Mouse (Mus musculus) testis, adult 2 months (tissue): ENCODE measurements around the gene Stac. TPM values are rescaled to one million over a fixed set of nuclear protein-coding genes. Genes with fewer than 3 reads are reported as not detected.

Experiments
- H3K27ac ChIP-seq: fragments of 200-500 bp; 2 replicates; pipeline ENCODE4 v1.5.1; 2012; ENCODE audit warnings: low read depth, low read length; ENCODE audit not compliant: control insufficient read depth, insufficient read depth
- H3K27me3 ChIP-seq: fragments of 200-500 bp; 2 replicates; pipeline ENCODE4 v1.6.1; 2012; ENCODE audit warnings: mild to moderate bottlenecking, low read length, moderate library complexity; ENCODE audit not compliant: control insufficient read depth, insufficient read depth
- H3K36me3 ChIP-seq: fragments of 200-500 bp; 2 replicates; pipeline ENCODE4 v1.6.1; 2012; ENCODE audit warnings: mild to moderate bottlenecking, low read length; ENCODE audit not compliant: control insufficient read depth, insufficient read depth
- H3K4me1 ChIP-seq: fragments of 200-500 bp; 2 replicates; pipeline ENCODE4 v1.6.1; 2012; ENCODE audit warnings: low read length; ENCODE audit not compliant: control insufficient read depth, insufficient read depth
- H3K4me3 ChIP-seq: fragments of 200-500 bp; 2 replicates; pipeline ENCODE4 v1.5.1; 2012; ENCODE audit warnings: low read depth, mild to moderate bottlenecking, low read length, moderate library complexity, mixed read lengths; ENCODE audit not compliant: control insufficient read depth
- CTCF ChIP-seq: fragments of 200-500 bp; IDR thresholded peaks from 2 replicates; pipeline ENCODE4 v1.5.1; 2012; ENCODE audit warnings: low read depth, mild to moderate bottlenecking, inconsistent platforms, low read length, moderate library complexity; ENCODE audit not compliant: control insufficient read depth, insufficient read depth, insufficient replicate concordance
- POLR2A ChIP-seq: fragments of 200-500 bp; IDR thresholded peaks from 2 replicates; pipeline ENCODE4 v1.6.1; 2012; ENCODE audit warnings: low read depth, mild to moderate bottlenecking, inconsistent platforms, low read length, moderate library complexity; ENCODE audit not compliant: control insufficient read depth
- polyA plus RNA-seq: library from polyadenylated mRNA; depleted of rRNA; stranded (reverse); fragments of >200 nt; gene quantifications from 2 replicates; pipeline ENCODE4 v1.2.3, GENCODE M21; 2012; rRNA removed

Stac gene
- polyA plus RNA-seq = 0.18 and 0.27 TPM in 2 replicates

GRCm38 (mm10) chr9:111689680-111690483, at the start of gene Stac:
Gene Stac (minus strand): TSS chr9:111690348.
- Histone ChIP-seq H3K27ac (no peak within 1 kb of the TSS), H3K4me1 (peaks cover 8% of the 10 kb centered on the region; the same call in 1 of the 2 replicates), H3K4me3 (peak within 1 kb of the TSS; percentile 60), H3K36me3 (no peaks in the 10 kb centered on the region), H3K27me3 (peaks cover 5% of the 10 kb centered on the region; the same call in 1 of the 2 replicates)
- TF ChIP-seq CTCF (no peak), POLR2A (no peak)

- Histone ChIP-seq H3K27ac (no peak overlapping the region), H3K4me1 (no peaks in the 10 kb centered on the region), H3K36me3 (no peaks in the 10 kb centered on the region), H3K4me3 (no peak overlapping the region), H3K27me3 (no peaks in the 10 kb centered on the region)
- no peak for TF ChIP-seq POLR2A
- no peak for TF ChIP-seq CTCF
Measured at GRCm38 (mm10) chr9:111739431-111740245, 49.5 kb upstream of the Stac start.

- Histone ChIP-seq H3K36me3 (no peaks in the 10 kb centered on the region), H3K27ac (no peak overlapping the region), H3K4me3 (no peak overlapping the region), H3K27me3 (no peaks in the 10 kb centered on the region), H3K4me1 (no peaks in the 10 kb centered on the region)
- TF ChIP-seq CTCF = no peak
- TF ChIP-seq POLR2A = no peak
Measured at GRCm38 (mm10) chr9:111739026-111739425, 48.9 kb upstream of the Stac start.

- H3K27me3 ChIP-seq = no peaks in the 10 kb centered on the region
- no peak overlapping the region for H3K27ac ChIP-seq
- TF ChIP-seq POLR2A (no peak), CTCF (no peak)
- H3K4me3 ChIP-seq = no peak overlapping the region
- no peaks in the 10 kb centered on the region for H3K4me1 ChIP-seq
- H3K36me3 ChIP-seq = no peaks in the 10 kb centered on the region
Measured at GRCm38 (mm10) chr9:111737796-111738195, 47.6 kb upstream of the Stac start.

- H3K27ac ChIP-seq = no peak overlapping the region
- H3K4me3 ChIP-seq = no peak overlapping the region
- H3K27me3 ChIP-seq = no peaks in the 10 kb centered on the region
- H3K36me3 ChIP-seq = no peaks in the 10 kb centered on the region
- no peaks in the 10 kb centered on the region for H3K4me1 ChIP-seq
- no peak for TF ChIP-seq CTCF
- no peak for TF ChIP-seq POLR2A
Measured at GRCm38 (mm10) chr9:111735931-111736330, 45.8 kb upstream of the Stac start.

GRCm38 (mm10) chr9:111731939-111732670, 42.0 kb upstream of the Stac start:
- H3K27me3 ChIP-seq = no peaks in the 10 kb centered on the region
- no peaks in the 10 kb centered on the region; the same call in 1 of the 2 replicates for H3K4me1 ChIP-seq
- no peak overlapping the region for H3K27ac ChIP-seq
- TF ChIP-seq CTCF (no peak), POLR2A (no peak)
- H3K36me3 ChIP-seq = no peaks in the 10 kb centered on the region
- no peak overlapping the region for H3K4me3 ChIP-seq
